Mouse (Mus musculus): Measurements from ENCODE around the gene Vmn1r63. TPM values are rescaled to one million over a fixed set of nuclear protein-coding genes. Genes with fewer than 3 reads are reported as not detected.
"Not testable (repeated sequence)": the region's sequence is repeated elsewhere in the genome, so short reads cannot be mapped to it uniquely, and the experiment has no call there.

Gene Vmn1r63
- not detected in 2 replicates for polyA plus RNA-seq (2016; fragmentation: Nextera tagmentation; extraction: Ambion mirVana)

DNA sequence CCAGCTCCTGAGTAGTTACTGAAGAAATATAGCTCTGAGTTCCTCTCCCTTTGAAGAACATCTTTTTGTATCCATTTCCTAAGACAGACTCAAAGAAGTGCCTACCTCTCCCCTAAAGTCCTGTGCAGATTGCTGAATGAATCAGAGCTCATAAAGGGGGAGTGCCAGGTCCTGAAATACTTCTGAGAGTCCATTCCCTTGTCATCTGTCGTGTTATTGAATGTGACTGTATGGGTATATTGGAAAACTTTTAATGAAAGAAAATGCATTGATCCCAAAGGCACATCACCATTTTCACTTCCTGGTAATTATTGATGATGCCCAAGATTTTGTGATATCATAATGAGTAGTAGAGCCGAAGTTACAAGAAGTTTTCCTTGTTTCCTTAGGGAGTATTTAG, at the start of gene Vmn1r63:
Gene Vmn1r63, minus strand, starts transcription at position 101 of the 400 bp plus-strand sequence.
- no CpG with 5 or more reads among the region's 2 CpGs for WGBS
- H3K4me1 ChIP-seq; H3K36me3 ChIP-seq; H3K27me3 ChIP-seq (replicated peaks); H3K4me2 ChIP-seq (replicated peaks); ATAC-seq (ENCODE audit: low FRiP score, low read depth); H3K27ac ChIP-seq; H3K9me3 ChIP-seq; H3K4me3 ChIP-seq; H3K9ac ChIP-seq: not testable (repeated sequence)

Other genes starting within 250 kb of the Vmn1r63 start
- gene Vmn1r61, start 192.2 kb downstream of the Vmn1r63 start, polyA plus RNA-seq (2016; fragmentation: Nextera tagmentation; extraction: Ambion mirVana), result not detected in 2 replicates
- gene Vmn1r62, start 131.8 kb downstream of the Vmn1r63 start, polyA plus RNA-seq (2016; fragmentation: Nextera tagmentation; extraction: Ambion mirVana), result not detected in 2 replicates
- gene Vmn1r64, start 79.1 kb upstream of the Vmn1r63 start, polyA plus RNA-seq (2016; fragmentation: Nextera tagmentation; extraction: Ambion mirVana), result not detected in 2 replicates
- not detected in 2 replicates for gene Vmn1r65, start 205.6 kb upstream of the Vmn1r63 start, polyA plus RNA-seq (2016; fragmentation: Nextera tagmentation; extraction: Ambion mirVana)
- gene Nlrp4c, start 239.7 kb upstream of the Vmn1r63 start, polyA plus RNA-seq (2016; fragmentation: Nextera tagmentation; extraction: Ambion mirVana), result not detected in 2 replicates